Mouse (Mus musculus) hindbrain, embryonic 15.5 days (tissue): ENCODE results near the gene Tnr. TPM values are rescaled to one million over a fixed set of nuclear protein-coding genes. Genes with fewer than 3 reads are reported as not detected.
"Not testable (repeated sequence)": the region's sequence is repeated elsewhere in the genome, so short reads cannot be mapped to it uniquely, and the experiment has no call there.

Source experiments
- ATAC-seq: fragments of 200-750 bp; cut with Nextera tagmentation; 2 replicates; pipeline ENCODE4 v1.8.0; 2017; ENCODE audit warnings: low read depth, moderate number of reproducible peaks, moderate TSS enrichment; ENCODE audit not compliant: low FRiP score
- H3K27ac ChIP-seq: fragments of 300-500 bp; sonication (generic); replicated peaks from 2 replicates; pipeline ENCODE4 v1.5.1; 2015; ENCODE audit warnings: mild to moderate bottlenecking, inconsistent platforms
- H3K27me3 ChIP-seq: fragments of 300-500 bp; sonication (generic); 2 replicates; pipeline ENCODE4 v1.6.1; 2015; ENCODE audit warnings: control low read depth, inconsistent platforms
- H3K36me3 ChIP-seq: fragments of 300-500 bp; sonication (generic); 2 replicates; pipeline ENCODE4 v1.6.1; 2015; ENCODE audit warnings: control low read depth, inconsistent platforms
- H3K4me1 ChIP-seq: fragments of 300-500 bp; sonication (generic); replicated peaks from 2 replicates; pipeline ENCODE4 v1.6.1; 2015; ENCODE audit warnings: control low read depth, inconsistent platforms
- H3K4me2 ChIP-seq: fragments of 300-500 bp; sonication (generic); 2 replicates; pipeline ENCODE4 v1.6.1; 2015; ENCODE audit warnings: moderate library complexity, mild to moderate bottlenecking, inconsistent platforms
- H3K4me3 ChIP-seq: fragments of 300-500 bp; sonication (generic); 2 replicates; pipeline ENCODE4 v1.5.1; 2015; ENCODE audit warnings: mild to moderate bottlenecking, inconsistent platforms
- H3K9ac ChIP-seq: fragments of 300-500 bp; sonication (generic); 2 replicates; pipeline ENCODE4 v1.6.1; 2015; ENCODE audit warnings: inconsistent platforms
- H3K9me3 ChIP-seq: fragments of 300-500 bp; sonication (generic); 2 replicates; pipeline ENCODE4 v1.6.1; 2016; ENCODE audit warnings: control low read depth, inconsistent platforms
- WGBS: fragments of 180-500 bp; shearing (Covaris S2); methylation state at CpG from one replicate; pipeline ENCODE4 v1.1.7; 2015; 5-methylcytosine and 5-hydroxymethylcytosine counted together
- polyA plus RNA-seq: library from polyadenylated mRNA; unstranded; fragments of >200 nt; fragmentation: Nextera tagmentation; extraction: Ambion mirVana; gene quantifications from 2 replicates; pipeline ENCODE4 v1.2.1, GENCODE M21; 2015

Gene Tnr
- polyA plus RNA-seq, 1 experiment from 2014 or later: 5.0 TPM

DNA sequence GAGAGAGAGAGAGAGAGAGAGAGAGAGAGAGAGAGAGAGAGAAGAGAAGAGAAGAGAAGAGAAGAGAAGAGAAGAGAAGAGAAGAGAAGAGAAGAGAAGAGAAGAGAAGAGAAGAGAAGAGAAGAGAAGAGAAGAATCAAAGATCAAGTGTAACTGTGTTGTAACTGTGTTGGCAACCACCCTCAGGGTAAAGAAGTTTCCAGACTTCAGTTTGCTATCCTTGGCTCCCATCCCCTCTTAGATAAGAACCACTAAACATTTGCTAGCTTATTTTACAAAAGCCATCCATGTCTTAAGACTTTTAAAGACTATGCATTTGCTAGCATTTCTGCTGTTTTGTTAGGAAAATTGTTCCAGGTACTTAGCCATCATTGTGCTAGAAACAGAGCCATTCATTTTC is 442.7 kb downstream of the Tnr start:
- not testable (repeated sequence) for H3K4me3 ChIP-seq, H3K4me1 ChIP-seq, H3K9me3 ChIP-seq, H3K36me3 ChIP-seq, ATAC-seq, H3K9ac ChIP-seq, H3K4me2 ChIP-seq, H3K27ac ChIP-seq, H3K27me3 ChIP-seq

DNA sequence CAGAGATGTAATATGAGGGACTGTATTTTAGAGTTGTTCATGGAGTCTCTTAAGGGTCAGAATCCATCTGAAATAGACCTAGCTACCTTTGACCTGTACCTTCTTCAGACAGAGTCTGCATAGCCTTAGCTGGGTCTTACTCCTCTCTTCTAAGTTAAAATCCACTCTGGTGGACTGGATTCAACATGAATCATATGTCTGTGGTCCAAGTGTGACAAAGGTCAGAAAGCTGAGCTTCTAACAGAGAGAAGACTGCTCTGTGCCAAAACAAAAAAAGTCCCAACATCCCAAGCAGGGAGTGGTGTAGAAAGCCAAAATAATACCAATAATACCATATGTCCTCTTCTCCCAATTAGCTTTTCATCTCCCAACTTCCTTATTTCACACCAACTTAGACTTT is 444.8 kb downstream of the Tnr start:
- Histone ChIP-seq H3K36me3 (no peaks in the 10 kb centered on the region), H3K9me3 (no peaks in the 10 kb centered on the region), H3K27ac (no peak overlapping the region), H3K4me3 (no peak overlapping the region), H3K27me3 (no peaks in the 10 kb centered on the region), H3K4me2 (no peak overlapping the region), H3K9ac (no peak overlapping the region), H3K4me1 (no peaks in the 10 kb centered on the region)
- no peak for ATAC-seq

DNA sequence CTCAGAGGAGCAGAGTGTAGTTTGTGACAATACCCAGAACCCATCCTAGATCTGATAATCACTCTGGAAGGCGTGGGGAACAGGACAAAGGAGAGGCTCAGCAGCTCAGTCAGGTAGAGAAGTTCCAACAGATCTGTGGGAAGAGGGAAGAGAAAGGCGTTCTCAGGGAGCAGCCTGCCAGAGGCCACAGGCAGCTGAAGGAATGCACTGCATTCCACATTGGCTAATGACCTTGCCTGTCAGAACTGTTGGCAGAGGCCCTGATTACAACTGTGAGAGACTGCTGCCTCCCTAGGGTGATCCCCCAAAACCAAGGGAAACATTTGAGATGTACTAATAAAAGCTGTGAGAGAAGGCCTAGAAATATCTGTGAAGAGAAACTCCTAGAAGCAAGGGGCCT is 454.2 kb downstream of the Tnr start:
- 69% methylated on average over 2 of the region's 2 CpGs for WGBS
- H3K27me3 ChIP-seq: no peaks in the 10 kb centered on the region
- H3K4me2 ChIP-seq: no peak overlapping the region
- ATAC-seq: no peak
- H3K4me3 ChIP-seq: no peak overlapping the region
- no peaks in the 10 kb centered on the region for H3K9me3 ChIP-seq
- H3K36me3 ChIP-seq: no peaks in the 10 kb centered on the region
- no peaks in the 10 kb centered on the region for H3K4me1 ChIP-seq
- H3K27ac ChIP-seq: no peak overlapping the region
- H3K9ac ChIP-seq: no peak overlapping the region

DNA sequence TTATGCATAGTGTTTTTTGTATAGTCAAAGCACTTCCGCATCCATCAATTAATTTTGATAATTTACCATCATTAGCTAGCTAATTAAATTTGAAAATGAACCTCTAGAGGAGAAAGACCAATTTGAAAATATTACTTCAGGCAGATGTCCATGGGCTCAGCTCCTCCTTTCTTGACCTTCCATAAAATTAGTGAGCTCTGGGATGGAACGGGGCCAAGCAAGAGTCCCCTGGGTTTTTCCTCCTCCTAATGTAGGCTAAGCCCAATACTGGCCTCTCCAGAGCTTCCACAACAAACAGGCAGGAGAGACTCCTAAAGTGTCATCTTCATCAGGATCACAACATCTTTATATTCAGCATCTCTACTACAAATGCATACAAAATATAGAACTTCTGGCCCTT is 455.5 kb downstream of the Tnr start:
- Histone ChIP-seq H3K36me3 (no peaks in the 10 kb centered on the region), H3K27ac (no peak overlapping the region), H3K4me1 (no peaks in the 10 kb centered on the region), H3K9ac (no peak overlapping the region), H3K27me3 (no peaks in the 10 kb centered on the region), H3K4me2 (no peak overlapping the region), H3K9me3 (no peaks in the 10 kb centered on the region), H3K4me3 (no peak overlapping the region)
- 63% methylated on average over 2 of the region's 2 CpGs for WGBS
- ATAC-seq: no peak

DNA sequence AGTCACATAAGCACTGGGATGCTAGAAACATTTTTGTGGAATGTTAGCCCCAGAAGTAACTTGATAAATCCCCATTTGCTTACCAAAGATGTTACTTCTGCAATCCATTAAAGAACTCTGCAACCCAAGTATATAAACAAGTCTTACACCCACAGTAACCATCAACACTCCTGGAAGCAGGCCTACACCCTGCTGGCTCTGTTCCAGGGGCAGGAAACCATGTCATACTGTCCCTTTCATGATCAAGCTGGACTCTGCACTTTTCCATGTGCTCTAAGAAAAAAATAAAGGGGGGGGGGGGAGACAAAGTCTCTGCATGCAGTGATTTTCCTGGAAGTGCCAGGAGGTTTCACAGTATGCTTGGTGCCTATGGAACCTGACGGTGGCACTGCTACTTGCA is 456.8 kb downstream of the Tnr start:
- no peaks in the 10 kb centered on the region for H3K9me3 ChIP-seq
- no peak overlapping the region for H3K4me2 ChIP-seq
- no peaks in the 10 kb centered on the region for H3K4me1 ChIP-seq
- no peaks in the 10 kb centered on the region for H3K27me3 ChIP-seq
- no peak overlapping the region for H3K4me3 ChIP-seq
- H3K27ac ChIP-seq: no peak overlapping the region
- 85% methylated on average over 1 of the region's 1 CpGs for WGBS
- H3K9ac ChIP-seq: no peak overlapping the region
- ATAC-seq: no peak
- no peaks in the 10 kb centered on the region for H3K36me3 ChIP-seq
